Mouse (Mus musculus): ENCODE measurements around the gene Gm29427. TPM values are rescaled to one million over a fixed set of nuclear protein-coding genes. Genes with fewer than 3 reads are reported as not detected.
"Not testable (repeated sequence)": the region's sequence is repeated elsewhere in the genome, so short reads cannot be mapped to it uniquely, and the experiment has no call there.

Gm29427 gene
- total and polyA plus RNA-seq, 3 experiments: not detected

- Histone ChIP-seq H3K36me3 (replicated peaks in 1 of 2; ENCODE audit: control insufficient read depth in 1 of 2, insufficient read depth in 1 of 2, low read length in 1 of 2) (no peaks in the 10 kb centered on the region), H3K9ac (ENCODE audit: insufficient read depth, low read depth) (no peak overlapping the region), H3K27me3 (replicated peaks) (no peaks in the 10 kb centered on the region), H3K27ac (ENCODE audit: insufficient read depth, low read depth) (no peak overlapping the region), H3K4me1 (ENCODE audit: control insufficient read depth in 1 of 2, insufficient read depth in 2 of 2) (no peaks in the 10 kb centered on the region), H3K4me3 (replicated peaks in 1 of 3; ENCODE audit: low read depth in 2 of 3, low read length in 2 of 3, poor library complexity in 1 of 3) (no peak overlapping the region), H3K9me3 (replicated peaks; ENCODE audit: low read length) (no peaks in the 10 kb centered on the region), H3K4me2 (ENCODE audit: insufficient read depth, low read depth, poor library complexity, severe bottlenecking) (no peak overlapping the region), H3K79me2 (replicated peaks; ENCODE audit: control insufficient read depth, extremely low read depth, insufficient read depth, poor library complexity, severe bottlenecking) (no peaks in the 10 kb centered on the region)
- DNase-seq (ENCODE audit: extremely low read depth): no peak
- in situ Hi-C loops (cut with MboI; ENCODE audit: low pct_ligation_motif_present, low pct_unique_long_range_greater_than_20kb, low sequenced_read_pairs) (no loop called here), dilution Hi-C loops (cut with MboI; ENCODE audit: extremely low pct_ligation_motif_present, extremely low pct_unique_long_range_greater_than_20kb, low sequenced_read_pairs) (no loop called here)
- TF ChIP-seq HCFC1 (IDR thresholded peaks at IDR 0.05; ENCODE audit: low read depth, low read length) (no peak), TCF12 (IDR thresholded peaks at IDR 0.05; ENCODE audit: low read depth, low read length) (no peak), MAZ (IDR thresholded peaks at IDR 0.05; ENCODE audit: low read depth, low read length) (no peak), ETS1 (conservative IDR thresholded peaks at IDR 0.05; ENCODE audit: low read depth, low read length) (no peak), ZKSCAN1 (IDR thresholded peaks at IDR 0.05; ENCODE audit: borderline replicate concordance, low read depth, low read length) (no peak), USF1 (IDR thresholded peaks at IDR 0.05; ENCODE audit: low read depth, low read length) (no peak), TBP (conservative IDR thresholded peaks at IDR 0.05; ENCODE audit: low read depth, low read length) (no peak), JUN (IDR thresholded peaks at IDR 0.05; ENCODE audit: insufficient read depth, low read depth, low read length) (no peak), ZNF384 (IDR thresholded peaks at IDR 0.05; ENCODE audit: low read depth, low read length) (no peak), RAD21 (IDR thresholded peaks at IDR 0.05; ENCODE audit: low read depth, low read length) (no peak), POLR2AphosphoS2 (IDR thresholded peaks at IDR 0.05; ENCODE audit: low read depth, low read length) (no peak), POLR2A (IDR thresholded peaks at IDR 0.05; ENCODE audit: low read depth, low read length) (no peak), NELFE (IDR thresholded peaks at IDR 0.05; ENCODE audit: low read depth, low read length) (no peak), EP300 (IDR thresholded peaks at IDR 0.05; ENCODE audit: low read length) (no peak), PAX5 (IDR thresholded peaks at IDR 0.05; ENCODE audit: low read length) (no peak)
Observed at GRCm38 (mm10) chr1:130678551-130678950, 37.0 kb downstream of the Gm29427 start.

DNA sequence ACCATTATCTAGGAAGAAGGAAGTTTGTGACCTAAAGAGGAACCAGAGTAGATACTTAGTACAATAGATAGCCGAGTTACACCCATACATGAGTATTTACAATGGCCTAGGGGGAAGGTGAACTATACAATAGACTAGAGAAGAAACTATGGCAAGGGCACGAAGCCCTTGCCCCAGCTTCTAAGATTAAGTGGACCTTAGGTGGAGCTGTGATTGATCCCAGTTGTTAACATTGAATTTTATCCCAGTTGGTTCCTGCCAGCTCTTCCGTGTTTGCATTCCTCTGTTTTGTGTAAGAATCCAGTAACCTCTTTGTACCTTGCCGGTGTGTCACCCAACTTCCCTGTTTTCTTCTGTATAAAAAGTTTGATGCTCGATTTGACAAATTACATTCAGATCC, 52.0 kb downstream of the Gm29427 start:
- in situ Hi-C loops (cut with MboI; ENCODE audit: low pct_ligation_motif_present, low pct_unique_long_range_greater_than_20kb, low sequenced_read_pairs); H3K27ac ChIP-seq (ENCODE audit: insufficient read depth, low read depth); H3K79me2 ChIP-seq (replicated peaks; ENCODE audit: control insufficient read depth, extremely low read depth, insufficient read depth, poor library complexity, severe bottlenecking); H3K9me3 ChIP-seq (replicated peaks; ENCODE audit: low read length); H3K4me1 ChIP-seq (ENCODE audit: control insufficient read depth in 1 of 2, insufficient read depth in 2 of 2); H3K4me3 ChIP-seq (replicated peaks in 1 of 3; ENCODE audit: low read depth in 2 of 3, low read length in 2 of 3, poor library complexity in 1 of 3); H3K9ac ChIP-seq (ENCODE audit: insufficient read depth, low read depth); dilution Hi-C loops (cut with MboI; ENCODE audit: extremely low pct_ligation_motif_present, extremely low pct_unique_long_range_greater_than_20kb, low sequenced_read_pairs); DNase-seq (ENCODE audit: extremely low read depth); H3K27me3 ChIP-seq (replicated peaks); H3K36me3 ChIP-seq (replicated peaks in 1 of 2; ENCODE audit: control insufficient read depth in 1 of 2, insufficient read depth in 1 of 2, low read length in 1 of 2); H3K4me2 ChIP-seq (ENCODE audit: insufficient read depth, low read depth, poor library complexity, severe bottlenecking): not testable (repeated sequence)

DNA sequence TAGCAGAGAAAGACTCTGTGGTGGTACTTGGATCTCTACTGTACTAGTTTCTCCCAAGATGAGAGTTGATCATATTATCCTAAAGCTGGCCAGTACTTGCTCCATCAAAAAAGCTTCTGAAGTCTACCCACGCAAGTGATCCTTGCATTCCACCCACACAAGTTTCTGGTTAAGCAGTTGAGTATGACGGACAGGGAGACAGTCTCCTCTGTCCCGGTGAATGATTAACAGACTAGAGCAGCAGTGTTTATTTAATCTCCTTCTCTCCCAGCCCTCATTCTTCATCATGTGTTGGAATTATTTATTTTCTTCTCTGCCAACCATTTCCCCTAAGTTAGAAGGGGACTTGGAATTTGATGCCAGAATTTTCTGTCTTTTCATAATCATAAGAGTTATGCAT, 54.1 kb downstream of the Gm29427 start, which contains the start of gene C4bp:
C4bp (minus strand) TSS at position 179 of the 400 bp plus-strand sequence.
- Histone ChIP-seq H3K27ac (ENCODE audit: insufficient read depth, low read depth) (no peak within 1 kb of the TSS), H3K36me3 (replicated peaks in 1 of 2; ENCODE audit: control insufficient read depth in 1 of 2, insufficient read depth in 1 of 2, low read length in 1 of 2) (no peaks in the 10 kb centered on the region), H3K4me2 (ENCODE audit: insufficient read depth, low read depth, poor library complexity, severe bottlenecking) (no peak within 1 kb of the TSS), H3K4me3 (replicated peaks in 1 of 3; ENCODE audit: low read depth in 2 of 3, low read length in 2 of 3, poor library complexity in 1 of 3) (no peak within 1 kb of the TSS), H3K4me1 (ENCODE audit: control insufficient read depth in 1 of 2, insufficient read depth in 2 of 2) (peaks cover 0 to 5% of the 10 kb centered on the region in 2 experiments; a peak in 2 of 4 replicates), H3K9me3 (replicated peaks; ENCODE audit: low read length) (peaks cover 3% of the 10 kb centered on the region), H3K79me2 (replicated peaks; ENCODE audit: control insufficient read depth, extremely low read depth, insufficient read depth, poor library complexity, severe bottlenecking) (no peaks in the 10 kb centered on the region), H3K27me3 (replicated peaks) (no peaks in the 10 kb centered on the region), H3K9ac (ENCODE audit: insufficient read depth, low read depth) (no peak within 1 kb of the TSS)
- no peak for DNase-seq (ENCODE audit: extremely low read depth)
- TF ChIP-seq RCOR1 (conservative IDR thresholded peaks at IDR 0.05; ENCODE audit: low read depth, low read length): no peak
- TF ChIP-seq HCFC1 (IDR thresholded peaks at IDR 0.05; ENCODE audit: low read depth, low read length): no peak
- TF ChIP-seq RAD21 (IDR thresholded peaks at IDR 0.05; ENCODE audit: low read depth, low read length): no peak
- no peak for TF ChIP-seq JUN (IDR thresholded peaks at IDR 0.05; ENCODE audit: insufficient read depth, low read depth, low read length)
- TF ChIP-seq NRF1 (IDR thresholded peaks at IDR 0.05; ENCODE audit: low read depth, low read length): no peak
- no peak for TF ChIP-seq USF2 (conservative IDR thresholded peaks at IDR 0.05; ENCODE audit: low read depth, low read length)
- TF ChIP-seq TCF12 (IDR thresholded peaks at IDR 0.05; ENCODE audit: low read depth, low read length): no peak
- TF ChIP-seq MAX (IDR thresholded peaks at IDR 0.05; ENCODE audit: low read length): no peak
- no peak for TF ChIP-seq ZKSCAN1 (IDR thresholded peaks at IDR 0.05; ENCODE audit: borderline replicate concordance, low read depth, low read length)
- TF ChIP-seq NELFE (IDR thresholded peaks at IDR 0.05; ENCODE audit: low read depth, low read length): no peak
- TF ChIP-seq TBP (conservative IDR thresholded peaks at IDR 0.05; ENCODE audit: low read depth, low read length): no peak
- no peak for TF ChIP-seq MAFK (IDR thresholded peaks at IDR 0.05; ENCODE audit: insufficient replicate concordance, low read length)
- no peak for TF ChIP-seq CHD1 (IDR thresholded peaks at IDR 0.05; ENCODE audit: low read depth, low read length)
- no peak for TF ChIP-seq POLR2A (IDR thresholded peaks at IDR 0.05; ENCODE audit: low read depth, low read length)
- no peak for TF ChIP-seq BHLHE40 (IDR thresholded peaks at IDR 0.05; ENCODE audit: low read depth, low read length)
- TF ChIP-seq MYC (IDR thresholded peaks at IDR 0.05; ENCODE audit: low read depth, low read length): no peak
- no peak for TF ChIP-seq CHD2 (IDR thresholded peaks at IDR 0.05; ENCODE audit: low read length)
- no peak for TF ChIP-seq USF1 (IDR thresholded peaks at IDR 0.05; ENCODE audit: low read depth, low read length)
- in situ Hi-C loops (cut with MboI; ENCODE audit: low pct_ligation_motif_present, low pct_unique_long_range_greater_than_20kb, low sequenced_read_pairs): no loop called here
- dilution Hi-C loops (cut with MboI; ENCODE audit: extremely low pct_ligation_motif_present, extremely low pct_unique_long_range_greater_than_20kb, low sequenced_read_pairs): no loop called here
